Mouse (Mus musculus) right cerebral cortex, postnatal 36 days (tissue): Measurements from ENCODE around the gene C2cd4c.

Experiments
- DNase-seq, 2 experiments: peaks; one replicate each; pipeline ENCODE4 v3.0.0; 2022; ENCODE audit warnings: low spot score in 2 of 2, mixed read lengths in 1 of 2

C2cd4c gene

DNA sequence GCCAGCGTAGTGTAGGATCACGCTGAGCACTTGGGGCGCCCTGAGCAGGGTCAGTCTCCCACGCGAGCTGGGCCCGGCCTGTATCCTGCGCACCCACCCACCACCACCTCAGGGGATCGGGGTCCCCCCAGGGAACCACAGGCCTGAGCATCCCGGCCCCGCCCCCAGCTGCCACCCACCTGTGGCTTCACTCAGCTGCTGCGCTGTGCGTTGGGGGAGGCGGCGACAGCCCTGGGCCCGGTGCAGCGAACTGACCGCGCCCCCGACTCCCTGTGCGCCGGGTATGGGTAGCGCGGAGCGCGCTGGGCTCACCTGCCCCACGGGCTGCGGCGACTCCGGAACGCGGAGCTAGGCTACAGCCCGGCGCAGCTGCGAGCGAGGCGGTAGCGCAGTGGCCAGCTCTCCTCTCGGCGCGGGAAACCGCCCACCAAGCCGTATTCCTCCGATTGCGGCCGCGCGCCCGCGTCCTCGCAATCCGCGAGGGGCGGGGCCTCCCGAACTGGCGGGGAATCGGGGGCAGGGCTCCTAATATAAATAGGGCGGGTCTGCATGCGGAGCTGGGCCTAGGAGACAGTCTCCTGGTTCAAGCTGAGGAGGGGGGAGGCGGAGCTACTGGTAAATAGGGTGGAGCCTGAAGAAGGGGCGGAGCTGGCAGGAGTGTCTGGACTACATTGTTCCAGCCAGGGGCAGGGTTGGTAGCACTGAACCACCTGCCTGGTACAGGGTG, at the start of gene C2cd4c:
Gene C2cd4c (minus strand): TSS at position 448 of the 727 bp plus-strand sequence.
- peak; percentile 64 to 71 for DNase-seq

DNA sequence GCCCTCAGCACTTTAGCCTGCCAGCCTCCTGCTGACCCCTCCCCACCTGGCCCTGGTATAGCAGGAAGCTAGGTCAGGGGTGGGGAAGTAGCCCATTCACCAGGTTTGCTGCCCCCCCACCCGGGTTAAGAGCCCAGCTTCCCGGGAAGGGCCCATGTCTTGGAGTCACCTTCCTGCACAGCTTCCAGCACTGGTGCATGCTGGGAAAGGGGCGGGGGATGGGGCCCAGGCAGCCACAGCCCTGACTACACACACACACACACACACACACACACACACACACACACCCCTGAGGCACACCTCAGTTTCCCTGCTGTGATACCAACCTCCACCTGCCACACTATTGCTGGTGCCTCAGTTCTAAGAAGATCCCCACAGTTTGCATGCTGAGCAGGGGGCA, 48.0 kb upstream of the C2cd4c start:
- DNase-seq: no peak

DNA sequence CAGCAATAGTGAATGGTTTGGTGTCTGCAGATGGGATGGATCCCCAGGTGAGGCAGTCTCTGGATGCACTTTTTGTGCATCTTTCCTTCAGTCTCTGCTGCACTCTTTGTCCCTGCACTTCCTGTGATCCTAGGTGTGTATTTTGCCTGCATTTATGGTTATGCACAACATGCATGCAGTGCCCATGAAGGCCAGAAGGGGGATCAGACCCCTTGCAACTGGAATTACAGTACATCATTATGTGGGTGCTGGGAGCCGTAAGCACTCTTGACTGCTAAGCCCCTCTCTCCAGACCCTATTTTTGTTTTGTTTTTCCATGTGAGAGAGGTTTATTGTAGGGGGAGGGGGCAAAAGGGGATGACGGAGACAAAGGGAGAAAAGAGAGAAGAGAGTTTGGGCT, 46.5 kb upstream of the C2cd4c start:
- DNase-seq: no peak

DNA sequence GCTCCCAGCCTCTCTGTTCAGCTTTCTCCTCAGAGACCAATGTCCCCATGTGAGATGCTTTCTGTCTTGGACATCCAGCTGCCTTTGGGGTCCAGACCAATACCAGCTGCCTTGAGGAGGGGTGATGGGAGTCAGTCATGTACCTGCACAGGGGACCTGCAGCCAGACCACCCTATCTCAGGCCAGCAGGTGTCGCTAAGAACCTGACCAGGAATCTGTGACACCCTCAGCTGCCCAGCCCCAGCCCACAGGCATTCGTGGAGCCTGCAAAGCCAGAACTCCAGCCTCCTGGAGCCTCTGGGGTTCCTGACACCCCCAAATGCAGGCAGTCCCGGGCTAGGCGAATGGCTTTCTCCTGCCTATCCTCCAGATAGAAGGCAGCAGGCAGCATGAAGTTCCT, 45.0 kb upstream of the C2cd4c start:
- no peak for DNase-seq

DNA sequence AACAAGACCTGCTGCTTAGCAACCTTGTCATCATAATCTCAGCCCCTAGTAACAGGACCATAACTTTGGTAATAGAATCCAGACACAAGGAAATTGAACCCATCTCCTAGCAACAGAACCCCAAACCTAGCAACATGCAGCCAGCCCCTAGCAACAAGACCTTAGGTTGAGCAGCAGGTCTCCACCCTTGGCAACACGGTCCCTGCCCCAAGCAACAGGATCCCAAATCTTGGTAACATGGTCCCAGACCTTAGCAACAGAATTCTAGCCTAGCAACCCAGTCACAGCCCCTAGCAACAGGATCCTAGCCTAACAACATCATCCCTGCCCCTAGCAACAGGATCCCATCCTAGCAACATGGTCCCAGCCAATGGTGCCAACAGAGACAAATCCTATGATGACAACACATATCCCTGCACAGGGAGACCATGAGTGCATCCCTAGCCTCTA, 41.1 kb upstream of the C2cd4c start:
- DNase-seq: peak in 1 of 2 experiments; percentile 27

DNA sequence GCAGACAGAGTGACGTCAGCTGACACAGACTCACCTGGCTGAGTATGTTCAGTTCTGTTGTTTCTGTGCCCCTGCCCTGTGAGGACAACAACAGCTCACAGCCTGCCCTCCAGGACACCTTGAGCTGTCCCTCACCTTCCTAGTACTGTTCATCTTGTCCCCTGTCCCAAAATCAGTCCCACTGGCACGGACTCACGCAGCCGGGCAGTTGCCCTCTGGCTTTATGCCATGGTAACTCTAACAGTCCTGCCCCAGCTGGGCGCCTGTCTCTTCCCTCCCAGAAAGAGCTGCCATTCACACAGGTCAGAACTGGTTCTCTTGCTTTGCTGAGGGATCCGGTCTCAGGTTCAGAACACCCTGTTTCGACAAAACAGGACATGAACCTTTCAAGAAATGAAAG, 39.0 kb upstream of the C2cd4c start:
- no peak for DNase-seq

DNA sequence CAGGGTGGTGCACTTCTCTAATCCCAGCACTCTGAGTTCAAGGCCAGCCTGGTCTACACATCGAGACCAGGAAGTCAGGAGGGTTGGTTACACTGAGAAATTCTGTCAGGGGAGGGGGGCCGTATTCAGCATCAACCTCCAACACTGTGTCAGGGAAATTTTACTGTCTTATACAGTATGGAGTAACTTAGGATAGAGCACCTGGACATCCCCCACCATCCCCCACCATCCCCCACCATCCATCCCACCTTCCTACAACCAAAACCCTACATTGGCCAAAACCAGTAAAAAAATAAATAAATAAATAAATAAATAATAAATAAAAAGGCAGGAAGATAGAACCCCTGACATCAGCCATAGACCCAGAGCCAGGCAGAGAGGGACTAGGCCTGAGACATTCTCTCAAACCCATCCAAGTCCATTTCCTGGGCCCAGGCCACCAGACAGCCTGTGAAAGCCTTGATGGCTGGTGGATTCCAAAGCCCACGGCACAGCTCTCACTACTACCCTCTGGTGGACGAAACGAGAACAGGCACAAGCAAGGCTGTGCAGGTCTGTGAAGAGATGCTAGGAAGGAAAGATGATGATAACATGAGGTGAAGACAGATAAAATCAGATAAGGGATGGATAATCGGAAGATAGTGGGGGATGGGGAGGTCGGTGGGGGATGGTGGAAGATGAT, 35.4 kb upstream of the C2cd4c start:
- peak in 1 of 2 experiments; percentile 60 for DNase-seq

DNA sequence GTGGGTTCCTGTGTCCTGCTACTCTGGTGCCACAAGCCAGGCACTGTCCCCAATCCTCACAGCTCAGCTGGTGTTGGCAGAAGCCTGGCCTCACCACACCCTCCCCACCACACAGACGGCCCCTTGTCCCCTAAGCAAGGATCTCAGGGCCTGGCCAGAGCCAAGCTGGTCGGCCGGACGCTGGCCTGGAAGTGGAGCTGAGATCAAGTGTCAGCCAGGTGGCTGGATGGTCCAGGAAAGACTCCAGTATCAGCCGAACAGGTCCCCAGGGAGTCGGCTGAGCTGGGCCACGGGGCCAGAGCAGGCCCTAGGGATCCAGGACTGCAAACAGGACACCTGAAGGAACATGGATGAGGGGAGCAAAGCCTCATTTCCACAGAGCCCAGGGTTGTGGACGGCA, 31.9 kb upstream of the C2cd4c start, which contains the start of gene Odf3l2:
Gene Odf3l2 (minus strand): TSS at position 28 of the 400 bp plus-strand sequence.
- no peak for DNase-seq

DNA sequence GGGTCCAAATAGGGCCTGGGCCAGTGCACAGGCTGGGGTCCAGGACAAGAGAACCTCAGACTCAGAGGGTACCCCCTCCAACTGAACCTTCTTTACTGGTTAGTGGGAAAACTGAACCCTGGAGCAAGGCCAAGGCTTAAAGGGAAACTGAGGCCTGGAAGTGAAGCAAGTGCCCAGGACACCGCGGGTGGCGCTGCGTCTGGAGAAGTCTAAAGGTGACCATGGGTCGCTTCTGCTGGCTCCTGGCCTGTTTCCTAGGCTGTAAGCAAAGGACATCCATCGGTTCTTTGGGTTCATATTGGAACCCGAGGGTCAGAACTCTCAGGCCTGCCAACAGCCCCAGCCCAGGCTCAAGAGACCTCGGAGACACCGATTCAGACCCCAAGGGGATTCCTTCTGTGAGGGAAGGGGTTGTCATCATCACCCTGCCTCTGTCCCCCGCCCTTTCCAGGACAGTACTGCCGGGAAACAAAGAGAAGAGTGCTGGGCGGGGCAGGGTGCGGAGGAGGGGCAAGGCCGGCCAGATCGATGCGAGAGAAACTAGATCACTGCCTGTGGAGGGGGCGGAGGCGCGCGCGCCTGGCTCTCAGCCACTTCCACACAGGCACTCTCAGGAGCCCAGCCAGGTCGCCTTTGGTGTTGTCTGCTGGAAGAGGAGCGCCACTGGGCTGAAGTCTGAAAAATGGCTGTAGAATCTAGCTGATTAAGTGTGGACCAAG, 24.8 kb upstream of the C2cd4c start:
- DNase-seq: peak; percentile 62 to 74

DNA sequence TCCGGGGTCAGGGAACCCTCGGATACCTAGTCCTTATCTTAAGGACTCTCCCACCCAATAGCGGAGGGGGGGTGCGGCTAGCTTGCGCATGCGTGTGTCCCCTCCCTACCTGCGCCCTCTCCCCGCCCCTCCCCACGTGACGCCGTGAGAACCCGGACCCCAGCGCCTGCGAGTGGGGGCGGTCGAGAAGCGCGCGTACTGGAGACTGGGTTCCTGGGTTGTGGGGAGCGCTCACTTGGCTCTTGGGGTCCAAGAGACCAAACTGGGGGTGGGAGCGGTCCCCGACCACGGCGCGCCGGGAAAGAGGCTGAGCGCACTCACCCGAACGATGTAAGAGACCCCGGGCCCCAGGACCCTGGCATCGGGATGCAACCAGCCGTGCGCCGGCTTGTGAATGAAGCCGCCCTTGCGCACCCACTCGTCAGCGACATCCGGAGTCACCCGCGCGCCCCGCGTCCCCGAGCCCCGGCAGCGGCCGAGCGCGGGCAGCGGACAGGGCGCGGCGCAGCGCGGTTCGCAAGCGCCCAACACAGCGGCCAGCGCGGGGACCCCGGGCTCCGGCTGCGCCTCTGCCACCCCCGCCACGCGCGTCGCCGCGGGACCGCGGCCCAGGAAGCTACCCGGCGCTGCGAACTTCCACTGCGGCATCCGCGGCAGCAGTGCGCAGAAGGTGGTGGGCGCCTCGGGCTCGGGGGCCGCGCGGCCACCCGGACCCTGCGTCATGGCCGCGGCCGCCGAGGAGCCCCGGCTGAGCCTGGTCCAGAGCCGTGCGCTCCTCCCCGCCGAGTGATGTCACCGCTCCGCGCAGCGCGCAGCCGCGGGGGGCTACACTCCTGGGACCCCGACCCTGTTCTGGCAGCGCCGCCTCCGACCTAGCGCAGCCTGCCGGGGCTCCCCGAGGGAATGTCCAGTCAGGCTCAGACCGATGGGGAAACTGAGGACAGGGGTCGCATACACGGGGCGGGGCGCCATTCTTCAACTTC, 23.6 kb upstream of the C2cd4c start, which contains the start of gene Shc2:
Gene Shc2 (minus strand): TSS at position 791 of the 983 bp plus-strand sequence.
- peak; percentile 78 to 80 for DNase-seq

DNA sequence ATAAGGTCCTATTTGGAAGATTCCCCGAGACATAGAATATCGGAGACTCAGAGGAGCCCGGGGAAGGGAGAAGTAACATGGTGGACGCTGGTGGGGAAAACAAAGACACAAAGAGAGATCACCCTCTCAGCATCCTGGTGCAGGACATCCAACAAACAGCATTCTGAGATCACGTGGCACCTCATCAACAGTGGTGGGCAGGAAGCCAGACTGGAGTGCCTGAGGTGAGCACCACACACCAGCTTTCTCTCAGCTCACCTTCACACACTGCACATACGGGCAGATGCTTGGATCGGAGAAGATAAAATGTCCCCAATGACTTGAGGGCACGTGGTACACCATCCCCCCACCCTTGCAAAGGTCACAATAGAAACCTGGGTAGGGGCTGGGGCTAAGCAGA, 22.5 kb upstream of the C2cd4c start:
- DNase-seq: no peak

DNA sequence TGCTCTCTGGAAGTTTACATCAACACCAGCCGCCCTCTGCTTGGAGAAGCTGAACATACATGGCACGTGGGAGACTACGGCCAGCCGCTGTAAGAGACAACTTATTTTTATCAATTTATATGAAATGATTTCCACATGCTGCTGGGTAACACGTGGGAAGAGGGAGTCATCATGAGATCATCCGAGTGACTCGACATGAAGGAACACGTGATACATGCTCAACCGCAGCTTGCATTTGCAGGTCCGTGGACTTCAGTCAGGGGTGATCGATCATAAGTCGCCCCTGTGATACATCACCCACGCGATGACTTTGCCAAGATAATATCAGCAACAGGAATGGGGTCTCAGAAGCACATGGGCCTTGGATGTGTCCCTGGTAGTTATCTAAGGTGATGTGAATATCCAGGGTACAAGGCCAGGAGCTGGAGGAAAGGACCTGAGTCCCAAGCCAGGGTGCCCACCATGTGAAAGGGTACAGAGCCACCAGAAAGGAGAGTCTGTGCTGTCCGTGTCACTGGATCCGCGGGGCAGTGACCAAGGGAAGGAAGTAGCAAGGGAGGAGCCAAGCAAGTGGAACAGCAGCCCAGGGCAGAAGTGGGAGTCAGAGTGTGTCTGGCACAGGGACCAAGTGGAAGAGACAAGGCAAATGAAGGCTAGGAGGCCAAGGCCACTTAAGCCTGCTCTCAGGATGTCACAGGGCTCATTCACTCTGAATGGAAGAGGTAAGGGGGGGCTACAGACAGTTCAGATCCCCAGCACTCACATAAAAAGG, 19.4 kb upstream of the C2cd4c start:
- peak in 1 of 2 experiments; percentile 42 for DNase-seq

DNA sequence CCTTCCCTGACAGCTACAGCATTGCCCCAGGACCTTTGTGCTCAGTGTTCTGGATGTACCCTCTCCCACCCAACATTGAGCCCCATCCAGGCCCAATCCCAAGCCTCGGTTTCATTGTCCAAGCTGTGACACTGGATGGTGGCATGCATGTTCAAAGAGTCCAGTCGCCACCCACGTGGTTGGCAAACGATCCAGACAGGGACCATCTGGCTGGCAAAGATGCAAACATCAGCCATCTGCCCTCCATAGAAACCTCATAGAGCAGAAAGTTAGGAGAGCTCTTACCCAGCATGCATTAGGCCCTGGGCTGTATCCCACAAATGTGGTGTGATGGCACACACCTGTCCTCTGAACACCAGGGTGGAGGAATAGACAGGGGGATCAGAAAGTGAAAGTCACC, 17.6 kb upstream of the C2cd4c start:
- peak; percentile 57 to 59 for DNase-seq

DNA sequence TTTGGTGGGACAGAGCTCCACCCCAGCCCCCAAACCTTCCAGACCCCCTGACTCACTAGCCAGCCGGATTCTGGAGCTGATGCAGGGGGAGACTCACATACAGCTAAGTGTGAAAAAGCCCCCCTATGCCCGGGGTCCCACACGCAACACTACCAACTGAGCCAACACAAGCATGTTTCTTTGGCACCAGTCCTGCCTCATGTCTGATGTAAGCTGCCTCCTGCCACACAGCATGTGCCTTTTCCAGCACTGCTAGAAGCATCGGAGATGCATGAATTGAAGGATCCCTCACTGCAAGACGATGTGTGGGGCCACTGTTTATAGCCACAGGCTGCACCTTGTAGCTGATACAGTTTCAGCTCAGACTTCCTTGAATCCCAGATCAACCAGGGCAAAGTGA, 14.6 kb upstream of the C2cd4c start:
- DNase-seq: no peak

DNA sequence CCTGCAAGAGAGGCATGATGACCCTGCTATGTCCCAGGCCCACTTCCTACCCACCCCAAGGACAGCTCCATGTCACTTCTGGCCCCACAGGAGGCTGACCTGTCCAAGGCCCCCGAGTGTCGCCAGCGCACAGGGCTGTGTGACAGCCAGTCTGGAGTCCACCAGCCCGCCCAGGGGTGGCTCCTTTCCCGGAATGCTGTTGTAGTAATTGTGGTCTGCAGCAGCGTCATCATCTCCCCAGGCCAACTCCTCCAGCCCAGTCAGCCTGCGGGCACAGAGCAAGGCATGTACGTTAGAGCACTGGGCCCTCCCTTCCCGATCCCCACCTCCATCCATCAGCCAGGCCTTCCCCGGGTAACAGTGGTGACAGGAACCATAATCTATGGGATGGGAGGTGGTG, 12.3 kb upstream of the C2cd4c start:
- DNase-seq: no peak

DNA sequence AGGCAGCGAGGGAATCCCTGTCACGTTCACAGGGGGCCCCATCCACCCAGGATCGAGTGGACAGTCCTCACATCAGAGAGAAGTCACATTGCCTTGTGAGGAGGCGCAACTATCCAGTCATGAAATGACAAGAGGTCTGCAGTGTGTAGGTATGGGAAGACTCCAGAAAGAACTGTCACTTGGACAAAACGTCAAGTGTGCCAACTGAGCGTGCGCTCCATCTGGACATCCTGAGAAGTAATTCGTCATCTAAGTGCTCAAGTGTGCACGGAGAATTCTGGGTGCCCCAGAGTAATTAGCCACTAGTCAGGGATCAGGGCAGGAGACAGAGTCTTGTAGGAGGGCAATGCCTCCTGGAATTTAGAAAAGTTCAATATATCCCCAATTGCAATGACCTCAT, 11.6 kb upstream of the C2cd4c start:
- DNase-seq: no peak

DNA sequence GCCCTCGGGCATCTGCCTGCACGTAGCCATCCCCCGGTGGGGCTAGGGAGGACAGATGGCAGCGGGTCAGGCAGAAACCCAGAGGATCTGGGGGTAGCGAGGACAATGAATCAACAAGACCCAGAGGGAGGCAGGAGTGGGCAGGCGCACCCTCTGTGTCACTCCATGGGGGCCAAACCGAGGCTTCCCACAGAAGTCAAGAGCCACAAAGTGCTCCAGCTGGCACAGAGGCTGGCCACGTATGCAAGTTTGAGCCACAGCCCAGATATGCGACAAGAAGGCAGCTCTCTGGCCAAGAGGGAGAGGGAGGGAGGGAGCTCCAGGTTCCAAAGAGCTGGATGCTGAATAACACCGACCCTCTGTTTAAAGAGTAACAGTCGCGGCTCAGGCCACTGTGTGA, 10.1 kb upstream of the C2cd4c start:
- DNase-seq: no peak

DNA sequence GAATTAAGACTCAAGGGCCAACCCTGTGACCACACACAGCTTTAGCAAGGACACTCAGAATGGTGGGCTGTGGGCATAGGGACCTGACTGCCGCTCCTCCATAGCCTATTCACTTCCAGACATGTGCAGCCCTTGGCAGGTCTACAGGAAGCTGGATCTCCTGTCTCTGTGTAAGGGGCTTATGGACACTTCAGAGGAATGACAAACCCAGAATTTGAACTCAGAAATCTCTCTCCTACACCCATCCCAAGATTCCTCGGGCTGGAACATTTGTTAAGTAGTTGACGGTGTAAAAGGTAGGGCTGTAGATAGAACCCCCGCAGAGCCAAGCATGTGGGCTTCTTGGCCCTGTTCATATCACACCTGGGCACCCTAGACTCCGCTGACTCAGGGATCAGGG, 2.6 kb upstream of the C2cd4c start:
- no peak for DNase-seq

DNA sequence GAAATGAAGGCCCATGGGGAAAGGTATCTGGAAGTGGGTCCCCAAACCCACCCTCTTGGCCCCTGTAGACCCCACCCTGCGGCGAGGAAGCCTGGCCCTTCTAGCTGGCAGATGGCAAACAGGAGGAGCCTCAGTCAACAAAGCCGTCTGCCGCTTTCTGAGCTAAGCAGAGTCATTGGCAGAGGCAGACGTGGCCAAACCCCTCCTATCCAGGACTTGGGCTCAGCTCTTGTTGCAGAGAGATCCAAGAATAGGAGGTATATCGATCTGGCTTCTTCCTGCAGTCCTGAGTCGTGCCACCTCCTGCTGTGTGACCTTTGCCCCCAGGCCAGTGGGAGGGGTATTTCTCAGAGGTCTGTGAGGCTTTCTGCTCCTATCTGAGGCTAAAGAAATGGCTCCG, 2.0 kb upstream of the C2cd4c start:
- DNase-seq: no peak

DNA sequence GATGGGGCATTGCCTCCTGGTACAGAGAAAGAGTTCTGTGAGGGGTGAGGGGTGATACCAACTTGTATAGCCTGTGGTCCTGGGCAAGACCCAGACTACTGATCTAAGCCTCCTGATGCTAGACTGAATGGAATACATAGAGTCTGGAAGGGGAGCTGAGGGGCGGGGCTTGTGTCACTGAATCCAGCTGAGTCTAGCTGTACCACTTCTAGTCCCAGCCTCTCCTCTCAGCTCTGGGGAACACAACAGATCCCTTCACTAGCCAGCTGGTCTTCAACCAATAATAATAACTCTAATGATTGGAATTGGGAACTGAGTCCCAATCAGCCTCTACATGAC, 449 bp upstream of the C2cd4c start:
- no peak for DNase-seq
